Mouse (Mus musculus) fat pad, adult 2 months (tissue): ENCODE results near the gene Cxcl9.

Experiments used
- DNase-seq: peaks from one replicate; pipeline ENCODE4 v3.0.0-alpha.2; 2011; ENCODE audit warnings: low read depth, low spot score; ENCODE audit errors: extremely low read depth

Cxcl9 gene

DNA sequence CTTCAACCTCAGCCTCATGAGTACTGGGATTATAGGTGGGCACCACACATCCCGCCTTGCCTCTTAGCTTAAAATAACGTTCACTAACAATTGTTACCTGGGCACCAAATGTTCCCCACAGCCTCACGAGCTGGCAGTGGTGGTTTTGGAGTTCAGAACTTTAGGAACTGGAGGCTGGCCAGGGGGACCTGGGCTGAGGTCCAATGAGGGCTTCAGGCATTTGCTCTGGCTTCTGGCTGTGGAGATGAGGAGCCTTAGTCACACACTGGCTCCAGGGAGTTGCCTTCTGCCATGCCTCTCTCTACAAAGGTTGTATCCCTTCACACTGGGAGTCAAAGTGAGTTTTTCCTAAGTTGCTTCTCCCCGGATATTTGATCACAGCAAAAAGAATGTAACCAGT, 45.3 kb downstream of the Cxcl9 start:
- no peak for DNase-seq

GRCm38 (mm10) chr5:92278942-92279537, 48.8 kb downstream of the Cxcl9 start:
- DNase-seq, result no peak

DNA sequence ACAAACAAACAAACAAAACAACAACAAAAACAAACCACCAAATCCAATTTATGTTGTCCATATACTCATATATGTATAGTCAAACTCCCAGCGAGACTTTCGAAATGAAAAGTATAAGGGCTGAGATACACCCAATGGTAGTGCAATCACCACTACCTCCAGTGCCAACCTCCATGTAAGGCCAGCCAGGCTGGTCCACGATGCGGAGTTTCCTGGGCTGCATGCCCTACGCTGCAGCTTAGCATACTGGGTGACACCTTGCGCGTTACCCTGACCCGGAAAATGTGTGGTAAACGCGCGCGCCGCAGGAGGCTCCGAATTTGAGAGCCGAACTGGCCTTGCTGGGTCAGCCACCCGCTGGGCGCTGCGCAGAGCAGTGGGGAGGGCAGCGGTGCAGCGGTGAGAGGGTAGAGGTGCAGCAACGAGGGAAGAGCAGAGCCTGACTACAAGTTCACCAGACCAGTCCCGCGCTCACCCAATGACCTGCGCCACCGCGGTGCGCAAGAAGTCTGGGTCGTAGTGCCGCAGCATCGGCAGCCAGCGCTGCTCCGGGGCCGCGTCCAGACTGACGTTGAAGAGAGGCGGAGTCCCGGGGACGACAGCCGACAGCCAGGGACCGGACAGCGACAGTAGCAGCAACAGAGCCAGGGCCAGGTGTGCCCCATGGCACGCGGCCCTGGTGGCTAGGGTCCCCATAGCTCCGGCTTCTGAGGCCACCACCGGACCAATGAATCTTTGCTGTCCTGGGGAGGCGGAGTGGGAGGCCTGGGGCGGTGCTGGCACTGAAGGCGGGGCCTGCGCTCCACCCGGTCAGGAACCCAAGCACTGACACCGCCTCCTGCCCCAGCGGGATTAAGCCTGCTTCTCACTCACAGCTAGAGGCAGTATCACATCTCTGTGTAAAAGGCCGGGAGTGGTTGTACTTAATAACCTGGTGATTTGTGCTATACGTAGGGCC, 50.2 kb downstream of the Cxcl9 start, which contains the start of gene Naaa:
Naaa (minus strand) TSS at position 734 of the 958 bp plus-strand sequence.
- DNase-seq, result peak; percentile 25
